Mouse (Mus musculus): ENCODE data around the gene C2cd3. TPM values are rescaled to one million over a fixed set of nuclear protein-coding genes. Genes with fewer than 3 reads are reported as not detected.

The C2cd3 gene
- polyA plus RNA-seq, 1 experiment from 2014 or later: 28.9 TPM

- no peaks in the 10 kb centered on the region for H3K9me3 ChIP-seq (ENCODE audit: control insufficient read depth, low read length)
- H3K4me2 ChIP-seq (ENCODE audit: low read length): no peak overlapping the region
- no peak overlapping the region for H3K4me3 ChIP-seq (replicated peaks; ENCODE audit: low read length)
- no peak for ATAC-seq
- H3K27me3 ChIP-seq (replicated peaks; ENCODE audit: control insufficient read depth, insufficient read depth, low read length): no peaks in the 10 kb centered on the region
- no peak overlapping the region for H3K27ac ChIP-seq (ENCODE audit: low read length)
- peaks cover 16% of the 10 kb centered on the region for H3K36me3 ChIP-seq (ENCODE audit: control insufficient read depth, insufficient read depth)
- H3K4me1 ChIP-seq (replicated peaks; ENCODE audit: control insufficient read depth, insufficient read depth, low read length): no peaks in the 10 kb centered on the region
- 94% methylated on average over 10 of the region's 10 CpGs for WGBS
- no peak overlapping the region for H3K9ac ChIP-seq (replicated peaks; ENCODE audit: low read depth, low read length)
These were observed 91.7 kb downstream of the C2cd3 start for GRCm38 (mm10) chr7:100463757-100464156.

DNA sequence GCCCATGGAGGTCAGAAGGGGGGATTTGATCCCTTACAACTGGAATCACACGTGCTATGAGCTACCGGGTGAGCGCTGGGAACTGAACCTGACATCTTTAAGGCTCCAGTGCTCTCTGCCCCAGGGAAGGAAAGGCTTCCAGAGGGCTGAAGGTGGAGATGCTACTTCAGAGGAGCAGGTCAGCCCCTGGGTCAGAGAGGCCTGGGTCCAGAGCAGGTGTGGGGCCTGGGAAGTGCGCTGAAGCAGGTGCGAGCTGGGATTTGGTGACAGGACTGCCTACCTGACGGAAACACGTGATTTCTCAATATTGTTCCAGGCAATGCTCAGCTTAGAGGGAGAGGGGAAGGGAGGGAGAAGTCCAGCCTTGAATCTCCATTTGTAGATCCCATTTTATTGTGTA is 92.2 kb downstream of the C2cd3 start:
- H3K4me1 ChIP-seq (replicated peaks; ENCODE audit: control insufficient read depth, insufficient read depth, low read length): no peaks in the 10 kb centered on the region
- no peak overlapping the region for H3K4me3 ChIP-seq (replicated peaks; ENCODE audit: low read length)
- 92% methylated on average over 7 of the region's 7 CpGs for WGBS
- H3K36me3 ChIP-seq (ENCODE audit: control insufficient read depth, insufficient read depth): peaks cover 16% of the 10 kb centered on the region
- H3K27me3 ChIP-seq (replicated peaks; ENCODE audit: control insufficient read depth, insufficient read depth, low read length): no peaks in the 10 kb centered on the region
- no peak overlapping the region for H3K9ac ChIP-seq (replicated peaks; ENCODE audit: low read depth, low read length)
- no peak overlapping the region for H3K4me2 ChIP-seq (ENCODE audit: low read length)
- H3K27ac ChIP-seq (ENCODE audit: low read length): no peak overlapping the region
- ATAC-seq: no peak
- no peaks in the 10 kb centered on the region for H3K9me3 ChIP-seq (ENCODE audit: control insufficient read depth, low read length)

DNA sequence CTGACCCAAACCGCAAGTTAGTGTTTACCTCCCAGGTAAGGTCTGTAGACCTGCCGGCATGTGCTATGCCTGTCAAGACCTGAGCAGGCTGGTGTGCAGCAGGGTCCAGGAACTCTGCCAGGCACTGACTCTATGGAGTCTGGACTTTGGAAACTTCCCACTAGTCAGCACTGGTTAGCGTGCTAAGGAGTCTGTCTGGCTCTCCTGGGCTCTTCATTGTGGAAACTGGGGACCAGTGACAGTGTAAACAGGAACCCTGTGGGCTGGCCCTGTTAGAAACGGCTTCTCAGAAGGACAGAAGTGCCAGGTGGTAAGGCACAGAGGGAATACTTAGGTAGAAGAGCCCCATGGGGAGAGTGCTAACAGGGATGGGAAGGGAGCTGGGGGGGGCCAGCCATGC is 93.2 kb downstream of the C2cd3 start:
- no peak overlapping the region for H3K9ac ChIP-seq (replicated peaks; ENCODE audit: low read depth, low read length)
- ATAC-seq: no peak
- no peaks in the 10 kb centered on the region for H3K27me3 ChIP-seq (replicated peaks; ENCODE audit: control insufficient read depth, insufficient read depth, low read length)
- H3K4me2 ChIP-seq (ENCODE audit: low read length): no peak overlapping the region
- no peak overlapping the region for H3K27ac ChIP-seq (ENCODE audit: low read length)
- no peaks in the 10 kb centered on the region for H3K9me3 ChIP-seq (ENCODE audit: control insufficient read depth, low read length)
- no peak overlapping the region for H3K4me3 ChIP-seq (replicated peaks; ENCODE audit: low read length)
- no peaks in the 10 kb centered on the region for H3K4me1 ChIP-seq (replicated peaks; ENCODE audit: control insufficient read depth, insufficient read depth, low read length)
- peaks cover 13% of the 10 kb centered on the region for H3K36me3 ChIP-seq (ENCODE audit: control insufficient read depth, insufficient read depth)
- 86% methylated on average over 4 of the region's 4 CpGs for WGBS

GRCm38 (mm10) chr7:100465656-100466309 is 93.8 kb downstream of the C2cd3 start:
- Histone ChIP-seq H3K9ac (replicated peaks; ENCODE audit: low read depth, low read length) (no peak overlapping the region), H3K27me3 (replicated peaks; ENCODE audit: control insufficient read depth, insufficient read depth, low read length) (no peaks in the 10 kb centered on the region), H3K36me3 (ENCODE audit: control insufficient read depth, insufficient read depth) (peaks cover 11% of the 10 kb centered on the region; the same call in 1 of the 2 replicates), H3K9me3 (ENCODE audit: control insufficient read depth, low read length) (no peaks in the 10 kb centered on the region), H3K4me2 (ENCODE audit: low read length) (no peak overlapping the region), H3K4me3 (replicated peaks; ENCODE audit: low read length) (no peak overlapping the region), H3K27ac (ENCODE audit: low read length) (no peak overlapping the region), H3K4me1 (replicated peaks; ENCODE audit: control insufficient read depth, insufficient read depth, low read length) (no peaks in the 10 kb centered on the region)
- whole genome bisulfite sequencing: 60% methylated on average over 5 of the region's 5 CpGs
- ATAC-seq: no peak

DNA sequence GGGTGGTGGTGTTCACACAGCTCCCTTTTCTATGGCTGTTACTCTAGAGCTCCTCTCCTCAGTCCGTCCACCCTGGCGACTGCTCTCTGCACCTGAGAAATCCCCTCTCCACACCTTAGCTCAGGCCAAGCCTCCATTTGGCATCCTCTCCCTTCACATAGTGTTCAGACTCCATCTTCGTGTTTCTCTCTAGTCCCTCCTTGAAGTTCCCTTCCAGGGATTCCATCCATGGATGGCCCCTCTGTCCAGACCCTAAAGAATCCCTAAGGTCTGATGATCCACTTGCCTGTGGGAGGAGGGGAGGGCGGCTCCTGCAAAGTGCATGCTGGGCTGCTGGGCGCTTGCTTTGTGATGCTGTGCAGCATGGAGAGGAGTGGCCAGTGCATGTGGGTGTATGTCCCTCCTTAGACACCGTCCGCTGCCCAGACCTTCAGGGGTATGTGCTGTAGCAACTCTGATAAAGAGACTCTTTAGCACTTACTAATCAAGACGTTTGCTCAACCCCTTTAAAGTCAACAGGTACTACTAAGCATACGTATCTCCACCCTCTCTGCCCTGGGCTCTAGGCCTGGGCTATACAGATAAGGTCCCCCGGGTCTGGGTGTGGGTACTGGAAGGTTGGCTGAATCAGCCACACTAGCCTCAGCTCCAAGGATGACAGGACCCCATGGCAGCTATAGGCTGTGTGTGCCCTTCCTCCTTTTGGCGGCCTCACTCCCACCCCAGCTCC is 94.9 kb downstream of the C2cd3 start:
- Histone ChIP-seq H3K27ac (ENCODE audit: low read length) (no peak overlapping the region), H3K4me1 (replicated peaks; ENCODE audit: control insufficient read depth, insufficient read depth, low read length) (no peaks in the 10 kb centered on the region), H3K27me3 (replicated peaks; ENCODE audit: control insufficient read depth, insufficient read depth, low read length) (no peaks in the 10 kb centered on the region), H3K9ac (replicated peaks; ENCODE audit: low read depth, low read length) (no peak overlapping the region), H3K36me3 (ENCODE audit: control insufficient read depth, insufficient read depth) (peaks cover 11% of the 10 kb centered on the region; the same call in 1 of the 2 replicates), H3K4me2 (ENCODE audit: low read length) (no peak overlapping the region), H3K4me3 (replicated peaks; ENCODE audit: low read length) (no peak overlapping the region), H3K9me3 (ENCODE audit: control insufficient read depth, low read length) (no peaks in the 10 kb centered on the region)
- WGBS: 90% methylated on average over 11 of the region's 11 CpGs
- ATAC-seq: no peak

GRCm38 (mm10) chr7:100468761-100469160 is 96.7 kb downstream of the C2cd3 start:
- ATAC-seq: no peak
- Histone ChIP-seq H3K27ac (ENCODE audit: low read length) (no peak overlapping the region), H3K4me3 (replicated peaks; ENCODE audit: low read length) (no peak overlapping the region), H3K36me3 (ENCODE audit: control insufficient read depth, insufficient read depth) (peaks cover 9% of the 10 kb centered on the region; the same call in 1 of the 2 replicates), H3K27me3 (replicated peaks; ENCODE audit: control insufficient read depth, insufficient read depth, low read length) (no peaks in the 10 kb centered on the region), H3K4me2 (ENCODE audit: low read length) (no peak overlapping the region), H3K9ac (replicated peaks; ENCODE audit: low read depth, low read length) (no peak overlapping the region), H3K4me1 (replicated peaks; ENCODE audit: control insufficient read depth, insufficient read depth, low read length) (no peaks in the 10 kb centered on the region), H3K9me3 (ENCODE audit: control insufficient read depth, low read length) (no peaks in the 10 kb centered on the region)
- WGBS: 92% methylated on average over 6 of the region's 6 CpGs

- Histone ChIP-seq H3K4me1 (replicated peaks; ENCODE audit: control insufficient read depth, insufficient read depth, low read length) (no peaks in the 10 kb centered on the region), H3K4me2 (ENCODE audit: low read length) (no peak overlapping the region), H3K4me3 (replicated peaks; ENCODE audit: low read length) (no peak overlapping the region), H3K36me3 (ENCODE audit: control insufficient read depth, insufficient read depth) (peaks cover 5% of the 10 kb centered on the region; the same call in 1 of the 2 replicates), H3K9ac (replicated peaks; ENCODE audit: low read depth, low read length) (no peak overlapping the region), H3K27me3 (replicated peaks; ENCODE audit: control insufficient read depth, insufficient read depth, low read length) (no peaks in the 10 kb centered on the region), H3K9me3 (ENCODE audit: control insufficient read depth, low read length) (no peaks in the 10 kb centered on the region), H3K27ac (ENCODE audit: low read length) (no peak overlapping the region)
- no peak for ATAC-seq
- WGBS: 91% methylated on average over 1 of the region's 1 CpGs
These were observed 97.5 kb downstream of the C2cd3 start for GRCm38 (mm10) chr7:100469502-100469901.

DNA sequence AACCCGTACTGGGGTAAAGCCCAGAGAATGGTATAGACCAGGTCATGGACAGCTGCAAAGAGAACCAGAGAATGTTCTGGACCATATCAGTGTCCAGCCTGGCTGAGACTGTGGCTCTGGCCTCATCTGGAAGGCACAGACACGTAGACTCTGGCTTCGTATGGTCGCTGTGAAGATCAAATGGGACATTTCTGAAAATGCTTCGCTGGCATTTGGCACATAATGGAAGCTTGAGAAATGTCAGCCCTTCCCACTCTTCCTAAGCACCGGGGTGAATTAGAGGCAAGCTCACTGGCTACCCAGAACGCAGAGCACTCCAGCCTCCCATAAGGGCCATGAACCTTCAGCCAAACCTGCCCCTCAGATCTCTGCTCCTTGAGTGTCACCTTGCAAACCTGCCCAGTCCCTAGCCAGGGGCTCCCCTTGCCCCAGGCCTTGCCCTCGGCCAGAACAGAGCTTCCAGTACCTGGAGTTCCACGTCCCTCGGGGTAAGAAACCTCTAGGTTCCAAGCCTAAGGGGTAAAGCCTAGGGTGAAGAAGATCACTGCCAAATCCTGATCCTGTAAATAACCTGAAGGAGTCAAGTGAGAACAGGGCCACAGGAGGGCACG is 98.9 kb downstream of the C2cd3 start:
- Histone ChIP-seq H3K4me2 (ENCODE audit: low read length) (no peak overlapping the region), H3K27ac (ENCODE audit: low read length) (no peak overlapping the region), H3K9ac (replicated peaks; ENCODE audit: low read depth, low read length) (no peak overlapping the region), H3K9me3 (ENCODE audit: control insufficient read depth, low read length) (no peaks in the 10 kb centered on the region), H3K27me3 (replicated peaks; ENCODE audit: control insufficient read depth, insufficient read depth, low read length) (no peaks in the 10 kb centered on the region), H3K36me3 (ENCODE audit: control insufficient read depth, insufficient read depth) (peaks cover 5% of the 10 kb centered on the region; the same call in 1 of the 2 replicates), H3K4me3 (replicated peaks; ENCODE audit: low read length) (no peak overlapping the region), H3K4me1 (replicated peaks; ENCODE audit: control insufficient read depth, insufficient read depth, low read length) (no peaks in the 10 kb centered on the region)
- ATAC-seq: no peak
- WGBS: 93% methylated on average over 11 of the region's 11 CpGs

DNA sequence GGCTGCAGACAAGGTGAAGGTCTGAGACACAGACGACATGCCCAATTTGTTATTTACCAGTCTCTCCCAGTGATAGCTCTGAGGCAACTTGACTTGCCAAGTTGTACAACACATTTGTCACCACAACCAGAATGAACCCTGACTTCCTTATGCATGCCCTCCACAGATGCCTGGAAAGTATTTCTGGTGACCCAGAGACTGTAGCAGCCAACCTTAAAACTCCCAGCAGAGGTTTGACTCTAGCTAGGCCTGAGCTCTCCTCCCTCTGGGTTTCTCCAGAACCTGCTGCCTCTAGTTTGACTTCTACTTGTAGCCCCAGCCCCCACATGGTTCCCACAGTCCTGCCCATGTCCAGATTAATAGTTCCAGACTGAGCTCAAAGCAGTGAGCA is 99.4 kb downstream of the C2cd3 start:
- H3K9me3 ChIP-seq (ENCODE audit: control insufficient read depth, low read length): no peaks in the 10 kb centered on the region
- H3K27ac ChIP-seq (ENCODE audit: low read length): no peak overlapping the region
- H3K9ac ChIP-seq (replicated peaks; ENCODE audit: low read depth, low read length): no peak overlapping the region
- H3K4me1 ChIP-seq (replicated peaks; ENCODE audit: control insufficient read depth, insufficient read depth, low read length): no peaks in the 10 kb centered on the region
- H3K4me3 ChIP-seq (replicated peaks; ENCODE audit: low read length): no peak overlapping the region
- H3K27me3 ChIP-seq (replicated peaks; ENCODE audit: control insufficient read depth, insufficient read depth, low read length): no peaks in the 10 kb centered on the region
- H3K4me2 ChIP-seq (ENCODE audit: low read length): no peak overlapping the region
- peaks cover 5% of the 10 kb centered on the region; the same call in 1 of the 2 replicates for H3K36me3 ChIP-seq (ENCODE audit: control insufficient read depth, insufficient read depth)
- ATAC-seq: no peak
- WGBS: 92% methylated on average over 1 of the region's 1 CpGs
